Mouse (Mus musculus): ENCODE measurements around the gene Txnrd2. TPM values are rescaled to one million over a fixed set of nuclear protein-coding genes. Genes with fewer than 3 reads are reported as not detected.

Txnrd2 gene
- polyA plus RNA-seq, 2 experiments: 13.4 to 13.6 TPM

- ATAC-seq (ENCODE audit: low FRiP score, low read depth) (peak; percentile 14), DNase-seq (ENCODE audit: low spot score) (peak; percentile 33)
- no peak for TF ChIP-seq POLR2A (IDR thresholded peaks at IDR 0.05; ENCODE audit: borderline replicate concordance, extremely low read depth, insufficient read depth, insufficient read length)
- Histone ChIP-seq H3K9ac (ENCODE audit: low read depth, low read length, severe bottlenecking) (peak overlapping the region; percentile 80), H3K36me3 (ENCODE audit: control insufficient read depth, insufficient read depth, low read length) (peaks cover 17% of the 10 kb centered on the region), H3K4me3 (replicated peaks; ENCODE audit: low read length) (peak overlapping the region; percentile 81), H3K27ac (replicated peaks; ENCODE audit: low read depth, low read length) (peak overlapping the region; percentile 89), H3K4me1 (ENCODE audit: control insufficient read depth, insufficient read depth, low read length) (peaks cover 15% of the 10 kb centered on the region), H3K9me3 (ENCODE audit: control insufficient read depth, low read length) (no peaks in the 10 kb centered on the region), H3K27me3 (ENCODE audit: control insufficient read depth, insufficient read depth, low read length) (no peaks in the 10 kb centered on the region), H3K4me2 (replicated peaks; ENCODE audit: low read depth, low read length, severe bottlenecking) (peak overlapping the region; percentile 84)
- WGBS: 6% methylated on average over 6 of the region's 6 CpGs
Measured at GRCm38 (mm10) chr16:18497865-18498515, 71.8 kb downstream of the Txnrd2 start.

- DNase-seq (ENCODE audit: low spot score) (peak; percentile 92), ATAC-seq (ENCODE audit: low FRiP score, low read depth) (peak; percentile 96)
- peak within 1 kb of the TSS; percentile 84 for H3K4me2 ChIP-seq (replicated peaks; ENCODE audit: low read depth, low read length, severe bottlenecking)
- no peaks in the 10 kb centered on the region for H3K27me3 ChIP-seq (ENCODE audit: control insufficient read depth, insufficient read depth, low read length)
- peaks cover 21% of the 10 kb centered on the region for H3K36me3 ChIP-seq (ENCODE audit: control insufficient read depth, insufficient read depth, low read length)
- no peaks in the 10 kb centered on the region for H3K9me3 ChIP-seq (ENCODE audit: control insufficient read depth, low read length)
- H3K9ac ChIP-seq (ENCODE audit: low read depth, low read length, severe bottlenecking): peak within 1 kb of the TSS; percentile 80
- peak within 1 kb of the TSS; percentile 89 for H3K27ac ChIP-seq (replicated peaks; ENCODE audit: low read depth, low read length)
- H3K4me1 ChIP-seq (ENCODE audit: control insufficient read depth, insufficient read depth, low read length): peaks cover 15% of the 10 kb centered on the region
- peak within 1 kb of the TSS; percentile 81 for H3K4me3 ChIP-seq (replicated peaks; ENCODE audit: low read length)
- WGBS: under 1% methylated on average over 50 of the region's 51 CpGs
- peak; percentile 87; the same call in 1 of the 2 replicates for TF ChIP-seq POLR2A (IDR thresholded peaks at IDR 0.05; ENCODE audit: borderline replicate concordance, extremely low read depth, insufficient read depth, insufficient read length)
Measured at GRCm38 (mm10) chr16:18498558-18498990, 72.4 kb downstream of the Txnrd2 start, which contains the start of the genes Gnb1l and Rtl10. Gnb1l (plus strand) TSS chr16:18498713. Rtl10 (plus strand) TSS chr16:18498901.

- H3K4me1 ChIP-seq (ENCODE audit: control insufficient read depth, insufficient read depth, low read length): peaks cover 15% of the 10 kb centered on the region
- no peak; the same call in 1 of the 2 replicates for ATAC-seq (ENCODE audit: low FRiP score, low read depth)
- peak overlapping the region; percentile 81 for H3K4me3 ChIP-seq (replicated peaks; ENCODE audit: low read length)
- no peaks in the 10 kb centered on the region for H3K27me3 ChIP-seq (ENCODE audit: control insufficient read depth, insufficient read depth, low read length)
- no peaks in the 10 kb centered on the region for H3K9me3 ChIP-seq (ENCODE audit: control insufficient read depth, low read length)
- under 1% methylated on average over 18 of the region's 24 CpGs for WGBS
- H3K36me3 ChIP-seq (ENCODE audit: control insufficient read depth, insufficient read depth, low read length): peaks cover 23% of the 10 kb centered on the region
- peak overlapping the region; percentile 68; the same call in 1 of the 2 replicates for H3K27ac ChIP-seq (replicated peaks; ENCODE audit: low read depth, low read length)
- no peak for DNase-seq (ENCODE audit: low spot score)
- H3K4me2 ChIP-seq (replicated peaks; ENCODE audit: low read depth, low read length, severe bottlenecking): peak overlapping the region; percentile 84
- peak overlapping the region; percentile 80 for H3K9ac ChIP-seq (ENCODE audit: low read depth, low read length, severe bottlenecking)
- no peak for TF ChIP-seq POLR2A (IDR thresholded peaks at IDR 0.05; ENCODE audit: borderline replicate concordance, extremely low read depth, insufficient read depth, insufficient read length)
Measured at GRCm38 (mm10) chr16:18498996-18499395, 72.8 kb downstream of the Txnrd2 start.

- Histone ChIP-seq H3K4me1 (ENCODE audit: control insufficient read depth, insufficient read depth, low read length) (peaks cover 15% of the 10 kb centered on the region), H3K9me3 (ENCODE audit: control insufficient read depth, low read length) (no peaks in the 10 kb centered on the region), H3K27ac (replicated peaks; ENCODE audit: low read depth, low read length) (no peak overlapping the region), H3K4me2 (replicated peaks; ENCODE audit: low read depth, low read length, severe bottlenecking) (no peak overlapping the region), H3K27me3 (ENCODE audit: control insufficient read depth, insufficient read depth, low read length) (no peaks in the 10 kb centered on the region), H3K36me3 (ENCODE audit: control insufficient read depth, insufficient read depth, low read length) (peaks cover 23% of the 10 kb centered on the region), H3K4me3 (replicated peaks; ENCODE audit: low read length) (no peak overlapping the region), H3K9ac (ENCODE audit: low read depth, low read length, severe bottlenecking) (no peak overlapping the region)
- no peak for TF ChIP-seq POLR2A (IDR thresholded peaks at IDR 0.05; ENCODE audit: borderline replicate concordance, extremely low read depth, insufficient read depth, insufficient read length)
- 96% methylated on average over 6 of the region's 6 CpGs for WGBS
- ATAC-seq (ENCODE audit: low FRiP score, low read depth): no peak
- DNase-seq (ENCODE audit: low spot score): no peak
Measured at GRCm38 (mm10) chr16:18501531-18501930, 75.3 kb downstream of the Txnrd2 start.

GRCm38 (mm10) chr16:18503566-18504342, 77.6 kb downstream of the Txnrd2 start:
- TF ChIP-seq POLR2A (IDR thresholded peaks at IDR 0.05; ENCODE audit: borderline replicate concordance, extremely low read depth, insufficient read depth, insufficient read length): no peak

More at GRCm38 (mm10) chr16:18503566-18504342, 77.6 kb downstream of the Txnrd2 start:
- Histone ChIP-seq H3K9me3 (ENCODE audit: control insufficient read depth, low read length) (no peaks in the 10 kb centered on the region), H3K9ac (ENCODE audit: low read depth, low read length, severe bottlenecking) (no peak overlapping the region), H3K27me3 (ENCODE audit: control insufficient read depth, insufficient read depth, low read length) (no peaks in the 10 kb centered on the region), H3K4me3 (replicated peaks; ENCODE audit: low read length) (no peak overlapping the region), H3K27ac (replicated peaks; ENCODE audit: low read depth, low read length) (no peak overlapping the region), H3K4me2 (replicated peaks; ENCODE audit: low read depth, low read length, severe bottlenecking) (no peak overlapping the region), H3K4me1 (ENCODE audit: control insufficient read depth, insufficient read depth, low read length) (peaks cover 15% of the 10 kb centered on the region), H3K36me3 (ENCODE audit: control insufficient read depth, insufficient read depth, low read length) (peaks cover 23% of the 10 kb centered on the region)
- no peak for DNase-seq (ENCODE audit: low spot score)
- no peak for ATAC-seq (ENCODE audit: low FRiP score, low read depth)
- 85% methylated on average over 14 of the region's 14 CpGs for WGBS

Measured in limb, embryonic 14.5 days (tissue).